15 mouse cellular contexts compared by ENCODE assay signal in genomic region chr9:40271075-40271474, GRCm38 (mm10). TPM values are rescaled to one million over a fixed set of nuclear protein-coding genes. Genes with fewer than 3 reads are reported as not detected.
DNase-seq lines count a peak whose midpoint lies in the region; ATAC-seq and TF ChIP-seq lines count a peak whose summit lies in the region.
"Had no signal": no experiment of that assay in that cellular context is flagged by ENCODE, and none has a peak within 500 bp of the region (broad histone marks: within the 10 kb centered on the region; RNA-seq: fewer than 3 reads in every experiment).

No protein-coding gene starts in this region.

- no peaks in the 10 kb centered on the region for H3K9me3 ChIP-seq in hindbrain, embryonic 12.5 days (replicated peaks)
- H3K9me3 ChIP-seq in hindbrain, embryonic 10.5 days: no peaks in the 10 kb centered on the region
- H3K9me3 ChIP-seq in hindbrain, embryonic 16.5 days (ENCODE audit: control insufficient read depth, low read length): no peaks in the 10 kb centered on the region
- no peaks in the 10 kb centered on the region for H3K9me3 ChIP-seq in midbrain, embryonic 15.5 days

- no peak for TF ChIP-seq CTCF in cerebellum, adult 2 months (IDR thresholded peaks at IDR 0.05; ENCODE audit: borderline replicate concordance, insufficient read depth, low read depth, low read length)

- peak overlapping the region; percentile 52 for H3K4me3 ChIP-seq in hindbrain, embryonic 12.5 days
- H3K4me3 ChIP-seq in hindbrain, embryonic 10.5 days: no peak overlapping the region
- H3K4me3 ChIP-seq in hindbrain, embryonic 16.5 days (ENCODE audit: low read length): peak overlapping the region; percentile 69
- H3K4me3 ChIP-seq in midbrain, embryonic 15.5 days: peak overlapping the region; percentile 69
- H3K4me3 ChIP-seq in cerebellum, adult 2 months (replicated peaks; ENCODE audit: insufficient read depth, low read depth, low read length): no peak overlapping the region

- no peaks in the 10 kb centered on the region for H3K36me3 ChIP-seq in hindbrain, embryonic 12.5 days
- H3K36me3 ChIP-seq in hindbrain, embryonic 10.5 days: no peaks in the 10 kb centered on the region
- no peaks in the 10 kb centered on the region for H3K36me3 ChIP-seq in hindbrain, embryonic 16.5 days (ENCODE audit: control insufficient read depth, insufficient read depth, low read length)
- no peaks in the 10 kb centered on the region for H3K36me3 ChIP-seq in midbrain, embryonic 15.5 days (replicated peaks)
- H3K36me3 ChIP-seq: G1E had no signal

- ATAC-seq in hindbrain, embryonic 12.5 days (ENCODE audit: low FRiP score): no peak
- no peak for ATAC-seq in hindbrain, embryonic 16.5 days
- ATAC-seq in midbrain, embryonic 15.5 days (replicated peaks): no peak

- peak overlapping the region; percentile 80 for H3K4me2 ChIP-seq in hindbrain, embryonic 12.5 days (replicated peaks)
- H3K4me2 ChIP-seq in hindbrain, embryonic 16.5 days (ENCODE audit: low read length): peak overlapping the region; percentile 74
- peak overlapping the region; percentile 66 for H3K4me2 ChIP-seq in midbrain, embryonic 15.5 days

- H3K9ac ChIP-seq in hindbrain, embryonic 12.5 days: peak overlapping the region; percentile 25; the same call in 1 of the 2 replicates
- H3K9ac ChIP-seq in hindbrain, embryonic 16.5 days (ENCODE audit: low read depth, low read length): peak overlapping the region; percentile 28; the same call in 1 of the 2 replicates
- H3K9ac ChIP-seq in midbrain, embryonic 15.5 days: peak overlapping the region; percentile 83

- H3K27me3 ChIP-seq in hindbrain, embryonic 12.5 days: peaks cover 7% of the 10 kb centered on the region
- peaks cover 24% of the 10 kb centered on the region for H3K27me3 ChIP-seq in hindbrain, embryonic 10.5 days (ENCODE audit: insufficient read depth, poor library complexity, severe bottlenecking)
- no peaks in the 10 kb centered on the region for H3K27me3 ChIP-seq in hindbrain, embryonic 16.5 days (replicated peaks; ENCODE audit: control insufficient read depth, insufficient read depth, low read length)
- no peaks in the 10 kb centered on the region for H3K27me3 ChIP-seq in midbrain, embryonic 15.5 days (replicated peaks)
- H3K27me3 ChIP-seq in cerebellum, adult 2 months (ENCODE audit: control insufficient read depth, insufficient read depth, low read length): no peaks in the 10 kb centered on the region; the same call in 1 of the 2 replicates

- 74% methylated on average over 3 of the region's 3 CpGs for WGBS in hindbrain, embryonic 12.5 days
- WGBS in hindbrain, embryonic 10.5 days: 76% methylated on average over 3 of the region's 3 CpGs
- WGBS in hindbrain, embryonic 16.5 days: 35% methylated on average over 3 of the region's 3 CpGs
- WGBS in midbrain, embryonic 15.5 days: 41% methylated on average over 3 of the region's 3 CpGs
- WGBS in cerebellum, adult 2 months: 71% methylated on average over 3 of the region's 3 CpGs

- TF ChIP-seq POLR2A in cerebellum, adult 2 months (IDR thresholded peaks at IDR 0.05; ENCODE audit: borderline replicate concordance, insufficient read depth, low read length): no peak

- no peak overlapping the region for H3K27ac ChIP-seq in hindbrain, embryonic 12.5 days
- H3K27ac ChIP-seq in hindbrain, embryonic 10.5 days: no peak overlapping the region
- no peak overlapping the region for H3K27ac ChIP-seq in hindbrain, embryonic 16.5 days (ENCODE audit: low read depth, low read length)
- H3K27ac ChIP-seq in midbrain, embryonic 15.5 days: no peak overlapping the region
- H3K27ac ChIP-seq in cerebellum, adult 2 months (ENCODE audit: insufficient read depth, low read length): no peak overlapping the region
- H3K27ac ChIP-seq: kidney, postnatal 0 days had no signal

- DNase-seq in hindbrain, embryonic 10.5 days (ENCODE audit: low spot score): no peak
- DNase-seq in brain, adult 2 months (ENCODE audit: low read depth, low spot score): peak; percentile 41
- no peak for DNase-seq in testis, postnatal 10 days (ENCODE audit: low spot score)
- no peak for DNase-seq in cerebellum, adult 2 months
- DNase-seq in right cerebral cortex, postnatal 36 days (ENCODE audit: low spot score in 2 of 2): no peak
- DNase-seq: B cell, adult 2 months; cerebellum, adult 9-10 months; gastrocnemius, postnatal 36 days; layer of hippocampus, postnatal 36 days; thymus, adult 18-20 months had no signal

- H3K4me1 ChIP-seq in hindbrain, embryonic 12.5 days: peaks cover 19% of the 10 kb centered on the region
- peaks cover 24% of the 10 kb centered on the region for H3K4me1 ChIP-seq in hindbrain, embryonic 10.5 days (replicated peaks)
- H3K4me1 ChIP-seq in hindbrain, embryonic 16.5 days (ENCODE audit: control insufficient read depth, insufficient read depth, low read depth, low read length): peaks cover 31% of the 10 kb centered on the region
- H3K4me1 ChIP-seq in midbrain, embryonic 15.5 days: peaks cover 40% of the 10 kb centered on the region
- peaks cover 6% of the 10 kb centered on the region; the same call in 1 of the 2 replicates for H3K4me1 ChIP-seq in cerebellum, adult 2 months (ENCODE audit: control insufficient read depth, insufficient read depth, low read length)

RNA-seq across cellular contexts. Expression of gene Scn3b, which starts 2.1 kb away (rescaled TPM):
- 49.9 and 58.2 TPM in 2 replicates for polyA plus RNA-seq in hindbrain, embryonic 12.5 days (2016; fragmentation: Nextera tagmentation; extraction: Ambion mirVana)
- 5.3 and 12.8 TPM in 2 replicates for polyA plus RNA-seq in hindbrain, embryonic 10.5 days (2016; fragmentation: Nextera tagmentation; extraction: Ambion mirVana)
- polyA plus RNA-seq in hindbrain, embryonic 16.5 days (2015; fragmentation: Nextera tagmentation; extraction: Ambion mirVana): 151 and 167 TPM in 2 replicates
- 156 and 169 TPM in 2 replicates for polyA plus RNA-seq in midbrain, embryonic 15.5 days (2015; fragmentation: Nextera tagmentation; extraction: Ambion mirVana)
- 9.2 and 10.1 TPM in 2 replicates for polyA plus RNA-seq in cerebellum, adult 2 months (2012; rRNA removed)
- polyA plus RNA-seq: G1E had no signal

Comparison
In these comparisons a context has a peak if more than half of its experiments do, and no peak if none do; other contexts are left out.
1. H3K4me3 ChIP-seq: peak in hindbrain, embryonic 12.5 days (single experiment), hindbrain, embryonic 16.5 days (single experiment) and midbrain, embryonic 15.5 days (single experiment); none in hindbrain, embryonic 10.5 days (single experiment) and cerebellum, adult 2 months (single experiment).
2. H3K9ac ChIP-seq: peak in every context shown above with its lines; median percentile 83 in midbrain, embryonic 15.5 days; 28 in hindbrain, embryonic 16.5 days; 25 in hindbrain, embryonic 12.5 days.
3. Peak in every context shown above with its lines, with median percentiles within 50 percentile points of each other: H3K4me2 ChIP-seq.